Mouse (Mus musculus) testis, adult 2 months (tissue): ENCODE measurements around the gene Nol7.

ENCODE experiments used
- CTCF ChIP-seq: fragments of 200-500 bp; IDR thresholded peaks from 2 replicates; pipeline ENCODE4 v1.5.1; 2012; ENCODE audit warnings: low read depth, mild to moderate bottlenecking, inconsistent platforms, low read length, moderate library complexity; ENCODE audit not compliant: control insufficient read depth, insufficient read depth, insufficient replicate concordance
- POLR2A ChIP-seq: fragments of 200-500 bp; IDR thresholded peaks from 2 replicates; pipeline ENCODE4 v1.6.1; 2012; ENCODE audit warnings: low read depth, mild to moderate bottlenecking, inconsistent platforms, low read length, moderate library complexity; ENCODE audit not compliant: control insufficient read depth

- TF ChIP-seq CTCF (no peak), POLR2A (no peak)
Measured at GRCm38 (mm10) chr13:43356346-43357125, 41.7 kb upstream of the Nol7 start.
